Mouse (Mus musculus) right cerebral cortex, postnatal 4 days (tissue): ENCODE measurements around the gene Prmt6.

ENCODE experiments used
- DNase-seq: peaks from one replicate; pipeline ENCODE4 v3.0.0-alpha.2; 2022

Gene Prmt6

DNA sequence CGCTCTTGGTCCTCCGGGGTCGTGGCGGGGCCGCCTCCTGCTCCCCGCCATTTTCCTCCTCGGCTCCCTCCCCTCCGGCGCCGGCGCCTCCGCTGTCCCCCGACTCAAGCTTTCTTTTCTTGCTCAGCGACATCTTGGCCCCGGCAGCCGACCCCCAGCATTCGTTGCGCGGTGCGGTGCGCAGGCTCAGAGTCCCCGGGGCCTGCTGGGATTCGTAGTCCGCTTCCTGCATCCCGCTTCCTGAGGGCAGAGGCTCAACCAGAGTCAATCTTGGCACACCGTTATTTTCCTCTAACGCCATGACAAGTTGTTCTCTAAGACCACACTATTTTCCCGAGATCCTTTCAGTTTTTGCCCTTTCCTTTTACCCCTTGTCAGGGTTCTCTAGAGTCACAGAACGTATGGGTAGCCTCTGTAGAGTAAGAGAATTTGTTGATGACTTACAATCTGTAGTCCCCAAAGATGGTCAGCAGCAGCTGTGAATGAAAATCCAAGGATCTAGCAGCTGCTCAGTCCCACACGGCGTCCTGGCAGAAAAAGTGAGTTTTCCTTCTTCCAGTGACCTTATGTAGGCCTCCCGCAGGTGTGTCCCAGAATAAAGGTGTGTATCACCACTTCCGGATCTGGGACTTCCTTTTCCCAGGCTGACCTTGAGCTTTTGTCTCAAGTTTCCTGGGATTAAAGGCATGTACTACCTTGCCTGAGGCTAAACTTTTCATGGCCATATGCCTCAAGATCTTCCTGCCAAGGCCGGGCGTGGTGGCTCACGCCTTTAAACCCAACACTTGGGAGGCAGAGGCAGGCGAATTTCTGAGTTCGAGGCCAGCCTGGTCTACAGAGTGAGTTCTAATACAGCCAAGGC lies at the start of gene Prmt6:
Gene Prmt6 (minus strand): TSS at position 160 of the 862 bp plus-strand sequence.
- peak; percentile 88 for DNase-seq

DNA sequence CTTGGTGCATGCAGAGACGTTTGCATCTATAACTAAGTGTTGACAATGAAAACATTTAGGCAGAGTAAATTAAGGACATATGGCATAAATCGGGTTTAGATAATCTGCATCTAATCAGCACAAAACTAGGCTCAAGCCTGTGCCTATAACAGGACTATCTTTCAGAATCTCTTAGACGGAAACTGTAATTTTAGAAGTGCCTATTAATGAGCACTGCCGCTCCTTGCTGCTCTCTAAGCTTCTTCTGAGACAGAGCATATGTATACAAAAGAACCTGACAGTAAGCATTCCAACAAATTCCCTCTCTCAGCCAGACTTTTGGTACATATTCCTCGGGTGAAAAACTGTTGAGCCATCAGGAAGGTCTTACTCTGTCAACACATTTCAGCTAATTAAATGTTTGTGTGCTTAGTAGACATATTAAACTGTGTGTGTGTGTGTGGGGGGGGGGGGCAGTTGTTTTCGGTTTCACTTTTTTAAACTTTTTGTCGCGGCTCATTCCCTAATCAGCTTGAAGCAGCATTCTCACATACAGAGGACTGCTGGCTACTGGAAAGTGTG lies 39.8 kb upstream of the Prmt6 start:
- no peak for DNase-seq

DNA sequence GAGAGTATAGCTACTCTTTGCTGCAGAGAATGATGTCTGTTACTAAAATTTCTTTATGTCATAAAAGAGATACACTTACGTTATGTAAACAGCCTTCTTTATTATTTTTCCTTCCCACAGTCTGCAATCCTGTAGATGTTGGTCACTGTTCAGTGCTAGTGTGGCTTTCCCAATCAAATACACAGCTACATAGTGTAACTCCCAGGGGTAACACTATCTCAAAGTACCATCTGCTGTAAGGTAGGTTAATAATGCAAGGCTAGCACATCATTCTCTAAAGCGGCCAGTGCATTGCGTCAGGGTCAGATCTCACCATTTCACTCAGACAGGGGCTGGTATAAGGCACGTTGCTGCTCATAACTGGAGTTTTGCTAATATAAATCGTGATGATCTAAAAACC lies 31.9 kb upstream of the Prmt6 start:
- DNase-seq = no peak

DNA sequence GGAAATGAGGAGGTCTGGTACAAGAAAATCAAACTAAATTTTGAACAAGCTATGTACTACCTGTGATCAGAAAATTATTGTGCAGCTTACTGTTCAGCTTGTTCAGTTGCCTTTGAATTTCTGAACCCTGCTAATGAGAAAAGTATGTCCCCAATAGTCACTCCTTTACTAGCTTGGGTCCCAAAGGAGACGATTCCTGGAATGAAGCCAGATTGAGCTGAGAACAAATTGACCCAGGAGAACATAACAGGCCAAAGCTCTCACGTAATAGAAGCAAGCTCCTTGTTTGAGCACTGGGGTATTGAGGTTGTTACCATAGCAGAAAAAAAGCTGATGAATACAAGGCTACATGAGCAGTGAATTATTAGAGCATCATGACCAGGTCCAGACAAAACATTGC lies 17.0 kb upstream of the Prmt6 start:
- no peak for DNase-seq

DNA sequence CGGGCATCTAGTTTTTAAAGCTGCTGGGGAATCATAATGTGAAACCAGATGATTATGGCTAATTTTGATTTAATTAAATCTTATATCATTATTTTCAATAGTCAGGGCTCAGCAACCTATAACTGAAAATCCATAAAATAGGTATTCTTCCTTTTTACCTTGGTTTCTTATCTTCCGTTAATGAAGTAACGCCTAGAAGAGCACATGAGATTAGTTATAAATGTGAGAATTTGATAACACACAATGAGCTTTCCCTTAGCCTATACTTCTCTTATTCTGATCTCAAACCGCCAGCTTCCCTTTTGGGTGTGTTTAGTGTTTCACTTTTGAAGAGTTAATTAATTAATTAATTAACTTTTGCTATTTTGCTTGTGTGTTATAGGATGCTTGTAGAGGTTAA lies 2.3 kb upstream of the Prmt6 start:
- no peak for DNase-seq

DNA sequence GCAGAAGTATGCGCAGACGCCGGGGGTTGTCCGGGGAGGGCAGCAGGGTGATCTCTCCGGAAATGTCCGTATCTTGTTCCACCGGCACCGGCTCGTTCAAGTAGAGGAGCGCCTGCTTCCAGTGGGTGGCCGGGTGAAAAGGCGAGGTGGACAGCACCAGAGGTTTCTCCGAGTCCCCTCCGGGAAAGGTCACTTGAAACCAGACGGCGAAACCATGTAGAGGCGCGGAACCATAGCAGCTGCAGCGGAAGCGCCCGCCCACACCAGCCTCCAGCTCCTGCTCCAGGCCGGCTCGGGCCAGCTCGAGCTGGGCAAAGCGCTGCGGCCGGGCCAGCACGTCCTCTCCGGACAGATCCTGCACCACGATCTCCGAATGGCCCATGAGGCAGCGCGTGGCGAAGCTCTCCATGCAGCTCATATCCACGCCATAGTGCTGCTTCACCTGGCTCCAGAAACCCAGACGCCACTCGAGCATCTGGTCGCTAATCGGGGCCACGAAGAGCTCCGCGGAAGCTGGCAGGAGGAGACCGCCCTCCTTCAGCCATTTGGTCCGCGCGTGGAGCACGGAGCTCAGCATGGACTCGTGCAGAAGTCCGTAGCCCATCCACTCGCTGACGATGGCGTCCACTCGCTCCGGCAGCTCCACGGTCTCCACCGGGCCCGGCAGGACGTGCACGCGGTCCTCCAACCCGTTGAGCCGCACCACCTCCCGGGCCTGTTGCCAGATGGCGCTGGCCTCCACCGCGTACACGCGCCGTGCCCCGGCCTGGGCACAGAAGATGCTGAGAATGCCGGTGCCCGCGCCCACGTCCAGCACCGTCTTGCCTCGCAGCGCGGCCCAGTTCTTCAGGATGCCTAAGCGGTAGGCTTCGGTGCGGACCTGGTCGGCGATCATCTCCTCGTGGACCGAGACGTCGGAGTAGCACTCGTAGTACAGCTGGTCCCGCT lies 633 bp downstream of the Prmt6 start:
- peak; percentile 77 for DNase-seq

DNA sequence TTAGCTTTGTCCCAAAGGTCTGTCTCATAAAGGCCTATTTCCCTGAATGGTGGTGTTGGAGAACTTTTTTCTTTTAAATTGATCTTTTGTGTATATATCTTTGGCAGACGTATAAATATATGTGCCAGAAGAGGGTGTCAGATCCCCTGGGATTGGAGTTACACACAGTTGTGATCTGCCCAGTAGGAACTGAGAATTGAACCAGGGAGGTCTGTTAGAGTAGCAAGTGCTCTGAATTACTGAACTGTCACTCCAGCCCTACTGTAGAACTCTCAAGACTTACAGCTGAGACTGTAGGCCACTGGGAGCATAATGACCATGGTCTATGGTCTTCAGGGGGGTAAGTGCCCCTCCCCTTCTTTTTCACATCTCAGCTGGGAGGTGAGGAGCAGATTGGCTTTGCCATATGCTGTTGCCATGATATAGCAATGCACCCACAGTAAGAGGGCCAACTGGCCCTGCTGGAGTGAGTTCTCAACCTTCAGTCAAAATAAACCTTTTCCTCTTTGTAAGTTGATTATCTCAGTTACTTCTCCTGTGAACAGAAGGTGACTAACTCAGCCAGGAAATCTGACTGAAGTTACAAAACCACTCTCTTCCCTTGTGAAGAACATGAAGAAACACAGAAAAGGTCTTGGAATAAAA lies 13.9 kb downstream of the Prmt6 start:
- DNase-seq = no peak
